Mouse (Mus musculus): Measurements from ENCODE around the gene Sv2c. TPM values are rescaled to one million over a fixed set of nuclear protein-coding genes. Genes with fewer than 3 reads are reported as not detected.

The Sv2c gene
- total and polyA plus RNA-seq, 2 experiments from 2014 or later, result 7.9 to 24.3 TPM

- no peak for DNase-seq (ENCODE audit: low spot score)
- no peak for ATAC-seq (ENCODE audit: low FRiP score)
- Histone ChIP-seq H3K27ac (ENCODE audit: low read depth, low read length) (no peak overlapping the region), H3K9ac (replicated peaks; ENCODE audit: low read length, poor library complexity, severe bottlenecking) (no peak overlapping the region), H3K9me3 (ENCODE audit: low read length) (no peaks in the 10 kb centered on the region), H3K4me2 (ENCODE audit: low read depth, low read length, poor library complexity, severe bottlenecking) (no peak overlapping the region), H3K36me3 (ENCODE audit: insufficient read depth, low read length) (no peaks in the 10 kb centered on the region), H3K27me3 (ENCODE audit: insufficient read depth, low read length) (no peaks in the 10 kb centered on the region), H3K4me3 (ENCODE audit: low read depth, low read length) (no peak overlapping the region), H3K4me1 (ENCODE audit: insufficient read depth, low read length) (0 out of 2 replicates have a peak, but pooled peaks cover 4% of the 10 kb centered on the region)
- no peak for TF ChIP-seq CTCF (IDR thresholded peaks at IDR 0.05)
- 80% methylated on average over 6 of the region's 6 CpGs for WGBS
These were observed 187.8 kb downstream of the Sv2c start for GRCm38 (mm10) chr13:95944621-95945020.

- Histone ChIP-seq H3K4me2 (ENCODE audit: low read depth, low read length, poor library complexity, severe bottlenecking) (no peak overlapping the region), H3K36me3 (ENCODE audit: insufficient read depth, low read length) (no peaks in the 10 kb centered on the region), H3K9me3 (ENCODE audit: low read length) (no peaks in the 10 kb centered on the region), H3K9ac (replicated peaks; ENCODE audit: low read length, poor library complexity, severe bottlenecking) (no peak overlapping the region), H3K27me3 (ENCODE audit: insufficient read depth, low read length) (no peaks in the 10 kb centered on the region), H3K4me1 (ENCODE audit: insufficient read depth, low read length) (0 out of 2 replicates have a peak, but pooled peaks cover 4% of the 10 kb centered on the region), H3K4me3 (ENCODE audit: low read depth, low read length) (no peak overlapping the region), H3K27ac (ENCODE audit: low read depth, low read length) (no peak overlapping the region)
- no peak for TF ChIP-seq CTCF (IDR thresholded peaks at IDR 0.05)
- WGBS, result 63% methylated on average over 3 of the region's 3 CpGs
- DNase-seq (ENCODE audit: low spot score) (no peak), ATAC-seq (ENCODE audit: low FRiP score) (no peak)
These were observed 188.5 kb downstream of the Sv2c start for GRCm38 (mm10) chr13:95943919-95944318.

GRCm38 (mm10) chr13:95942587-95942986, 189.8 kb downstream of the Sv2c start:
- H3K27me3 ChIP-seq (ENCODE audit: insufficient read depth, low read length), result no peaks in the 10 kb centered on the region
- H3K36me3 ChIP-seq (ENCODE audit: insufficient read depth, low read length), result no peaks in the 10 kb centered on the region
- no peaks in the 10 kb centered on the region for H3K9me3 ChIP-seq (ENCODE audit: low read length)
- DNase-seq (ENCODE audit: low spot score) (no peak), ATAC-seq (ENCODE audit: low FRiP score) (no peak)
- no peak overlapping the region for H3K4me2 ChIP-seq (ENCODE audit: low read depth, low read length, poor library complexity, severe bottlenecking)
- H3K9ac ChIP-seq (replicated peaks; ENCODE audit: low read length, poor library complexity, severe bottlenecking), result no peak overlapping the region
- WGBS, result 12% methylated on average over 2 of the region's 2 CpGs
- 0 out of 2 replicates have a peak, but pooled peaks cover 4% of the 10 kb centered on the region for H3K4me1 ChIP-seq (ENCODE audit: insufficient read depth, low read length)
- H3K4me3 ChIP-seq (ENCODE audit: low read depth, low read length), result no peak overlapping the region
- H3K27ac ChIP-seq (ENCODE audit: low read depth, low read length), result no peak overlapping the region
- no peak for TF ChIP-seq CTCF (IDR thresholded peaks at IDR 0.05)

GRCm38 (mm10) chr13:95941861-95942260, 190.5 kb downstream of the Sv2c start:
- 86% methylated on average over 4 of the region's 4 CpGs for WGBS
- Histone ChIP-seq H3K27me3 (ENCODE audit: insufficient read depth, low read length) (no peaks in the 10 kb centered on the region), H3K27ac (ENCODE audit: low read depth, low read length) (no peak overlapping the region), H3K9me3 (ENCODE audit: low read length) (no peaks in the 10 kb centered on the region), H3K4me2 (ENCODE audit: low read depth, low read length, poor library complexity, severe bottlenecking) (no peak overlapping the region), H3K4me1 (ENCODE audit: insufficient read depth, low read length) (0 out of 2 replicates have a peak, but pooled peaks cover 4% of the 10 kb centered on the region), H3K4me3 (ENCODE audit: low read depth, low read length) (no peak overlapping the region), H3K36me3 (ENCODE audit: insufficient read depth, low read length) (no peaks in the 10 kb centered on the region), H3K9ac (replicated peaks; ENCODE audit: low read length, poor library complexity, severe bottlenecking) (no peak overlapping the region)
- no peak for ATAC-seq (ENCODE audit: low FRiP score)
- no peak for TF ChIP-seq CTCF (IDR thresholded peaks at IDR 0.05)
- no peak for DNase-seq (ENCODE audit: low spot score)

- Histone ChIP-seq H3K27ac (ENCODE audit: low read depth, low read length) (no peak overlapping the region), H3K9ac (replicated peaks; ENCODE audit: low read length, poor library complexity, severe bottlenecking) (no peak overlapping the region), H3K4me3 (ENCODE audit: low read depth, low read length) (no peak overlapping the region), H3K27me3 (ENCODE audit: insufficient read depth, low read length) (no peaks in the 10 kb centered on the region), H3K36me3 (ENCODE audit: insufficient read depth, low read length) (no peaks in the 10 kb centered on the region), H3K4me1 (ENCODE audit: insufficient read depth, low read length) (0 out of 2 replicates have a peak, but pooled peaks cover 4% of the 10 kb centered on the region), H3K4me2 (ENCODE audit: low read depth, low read length, poor library complexity, severe bottlenecking) (no peak overlapping the region), H3K9me3 (ENCODE audit: low read length) (no peaks in the 10 kb centered on the region)
- ATAC-seq (ENCODE audit: low FRiP score) (no peak), DNase-seq (ENCODE audit: low spot score) (peak; percentile 38)
- WGBS, result 50% methylated on average over 5 of the region's 5 CpGs
- TF ChIP-seq CTCF (IDR thresholded peaks at IDR 0.05), result no peak
These were observed 191.6 kb downstream of the Sv2c start for GRCm38 (mm10) chr13:95940811-95941210.

- DNase-seq (ENCODE audit: low spot score) (no peak), ATAC-seq (ENCODE audit: low FRiP score) (no peak)
- no peaks in the 10 kb centered on the region for H3K9me3 ChIP-seq (ENCODE audit: low read length)
- H3K4me1 ChIP-seq (ENCODE audit: insufficient read depth, low read length), result no peaks in the 10 kb centered on the region
- no peak overlapping the region for H3K9ac ChIP-seq (replicated peaks; ENCODE audit: low read length, poor library complexity, severe bottlenecking)
- no peak overlapping the region for H3K4me2 ChIP-seq (ENCODE audit: low read depth, low read length, poor library complexity, severe bottlenecking)
- TF ChIP-seq CTCF (IDR thresholded peaks at IDR 0.05), result no peak
- WGBS, result 70% methylated on average over 2 of the region's 2 CpGs
- H3K27me3 ChIP-seq (ENCODE audit: insufficient read depth, low read length), result no peaks in the 10 kb centered on the region
- H3K36me3 ChIP-seq (ENCODE audit: insufficient read depth, low read length), result no peaks in the 10 kb centered on the region
- H3K4me3 ChIP-seq (ENCODE audit: low read depth, low read length), result no peak overlapping the region
- no peak overlapping the region for H3K27ac ChIP-seq (ENCODE audit: low read depth, low read length)
These were observed 208.2 kb downstream of the Sv2c start for GRCm38 (mm10) chr13:95924201-95924621.
